Mouse (Mus musculus): Measurements from ENCODE around the gene Eif4h.
A peak's percentile ranks its signal among the peaks of the same experiment; 100 is the strongest.

Gene Eif4h

GRCm38 (mm10) chr5:134647394-134647793, 8.1 kb upstream of the Eif4h start:
- DNase-seq, result no peak

- DNase-seq, result no peak
Observed at GRCm38 (mm10) chr5:134646461-134646860, 7.2 kb upstream of the Eif4h start.

GRCm38 (mm10) chr5:134644643-134645118, 5.4 kb upstream of the Eif4h start:
- no peak for DNase-seq

GRCm38 (mm10) chr5:134644121-134644520, 4.8 kb upstream of the Eif4h start:
- DNase-seq, result no peak

- DNase-seq, result no peak
Observed at GRCm38 (mm10) chr5:134640371-134640770, 1.1 kb upstream of the Eif4h start.

GRCm38 (mm10) chr5:134638461-134639268, 625 bp downstream of the Eif4h start:
- DNase-seq, result no peak

GRCm38 (mm10) chr5:134637820-134638367, 1.4 kb downstream of the Eif4h start:
- DNase-seq, result no peak

GRCm38 (mm10) chr5:134632841-134633240, 6.4 kb downstream of the Eif4h start:
- no peak for DNase-seq

- DNase-seq, result no peak
Observed at GRCm38 (mm10) chr5:134630835-134631234, 8.5 kb downstream of the Eif4h start.

- no peak for DNase-seq
Observed at GRCm38 (mm10) chr5:134629508-134629907, 9.8 kb downstream of the Eif4h start.

GRCm38 (mm10) chr5:134622069-134622468, 17.2 kb downstream of the Eif4h start:
- DNase-seq, result peak; percentile 40 to 44

GRCm38 (mm10) chr5:134621099-134621640, 18.1 kb downstream of the Eif4h start:
- no peak for DNase-seq

GRCm38 (mm10) chr5:134620457-134620856, 18.8 kb downstream of the Eif4h start:
- DNase-seq, result no peak

GRCm38 (mm10) chr5:134617071-134617470, 22.2 kb downstream of the Eif4h start:
- DNase-seq, result peak; percentile 49 to 57

- DNase-seq, result no peak
Observed at GRCm38 (mm10) chr5:134615780-134616179, 23.5 kb downstream of the Eif4h start.

- DNase-seq, result no peak
Observed at GRCm38 (mm10) chr5:134615380-134615779, 23.9 kb downstream of the Eif4h start.

GRCm38 (mm10) chr5:134614802-134615201, 24.5 kb downstream of the Eif4h start, which contains the start of gene Lat2:
Gene Lat2 (minus strand): TSS chr5:134615025.
- no peak for DNase-seq

GRCm38 (mm10) chr5:134614296-134614695, 25.0 kb downstream of the Eif4h start:
- DNase-seq, result no peak

- no peak for DNase-seq
Observed at GRCm38 (mm10) chr5:134613727-134614126, 25.6 kb downstream of the Eif4h start.

- DNase-seq, result no peak
Observed at GRCm38 (mm10) chr5:134611810-134612521, 27.3 kb downstream of the Eif4h start.

GRCm38 (mm10) chr5:134609916-134610643, 29.2 kb downstream of the Eif4h start:
- DNase-seq, result no peak

- no peak for DNase-seq
Observed at GRCm38 (mm10) chr5:134607121-134607520, 32.2 kb downstream of the Eif4h start.

- DNase-seq, result no peak
Observed at GRCm38 (mm10) chr5:134606314-134606713, 33.0 kb downstream of the Eif4h start.
